Mouse (Mus musculus) myocyte (in vitro differentiated cells): Measurements from ENCODE around the gene S100a10.

Experiments used
- CEBPB ChIP-seq: IDR thresholded peaks from 2 replicates; pipeline ENCODE4 v1.6.1; 2011; ENCODE audit warnings: mild to moderate bottlenecking, moderate library complexity; ENCODE audit not compliant: poor library complexity, insufficient read depth, severe bottlenecking
- E2F4 ChIP-seq: IDR thresholded peaks from one replicate; pipeline ENCODE4 v1.6.1; 2011; ENCODE audit warnings: mild to moderate bottlenecking, control low read depth, moderate library complexity; ENCODE audit not compliant: insufficient read depth
- MAX ChIP-seq: IDR thresholded peaks from one replicate; pipeline ENCODE4 v1.6.1; 2011; ENCODE audit warnings: low read depth, mild to moderate bottlenecking, control low read depth
- MYOD1 ChIP-seq, 3 experiments: IDR thresholded peaks; one replicate each; pipeline ENCODE4 v1.6.1; 2011; ENCODE audit warnings: control low read depth in 2 of 3, low read depth in 2 of 3, mild to moderate bottlenecking in 2 of 3, moderate library complexity in 1 of 3; ENCODE audit not compliant: insufficient read length in 2 of 3, control insufficient read depth in 1 of 3
- MYOG ChIP-seq, 3 experiments: IDR thresholded peaks; one replicate each; pipeline ENCODE4 v1.6.1; 2011; ENCODE audit warnings: control low read depth in 2 of 3, low read depth in 2 of 3, mild to moderate bottlenecking in 2 of 3; ENCODE audit not compliant: insufficient read length in 2 of 3, control insufficient read depth in 1 of 3, insufficient read depth in 1 of 3
- POLR2A ChIP-seq: IDR thresholded peaks from one replicate; pipeline ENCODE4 v1.6.1; 2011; ENCODE audit warnings: low read depth, mild to moderate bottlenecking, control low read depth, moderate library complexity; ENCODE audit not compliant: insufficient read length
- POLR2AphosphoS2 ChIP-seq: IDR thresholded peaks from one replicate; pipeline ENCODE4 v1.6.1; 2011; ENCODE audit warnings: low read depth, control low read depth; ENCODE audit not compliant: insufficient read length
- SRF ChIP-seq: IDR thresholded peaks from one replicate; pipeline ENCODE4 v1.6.1; 2011; ENCODE audit warnings: low read depth; ENCODE audit not compliant: control insufficient read depth, insufficient read length
- TCF12 ChIP-seq: IDR thresholded peaks from one replicate; pipeline ENCODE4 v1.6.1; 2011; ENCODE audit warnings: mild to moderate bottlenecking, control low read depth; ENCODE audit not compliant: poor library complexity, insufficient read depth, severe bottlenecking
- TCF3 ChIP-seq: IDR thresholded peaks from one replicate; pipeline ENCODE4 v1.6.1; 2011; ENCODE audit warnings: low read depth, control low read depth; ENCODE audit not compliant: insufficient read length
- USF1 ChIP-seq: IDR thresholded peaks from one replicate; pipeline ENCODE4 v1.6.1; 2011; ENCODE audit warnings: low read depth, mild to moderate bottlenecking, control low read depth, moderate library complexity

DNA sequence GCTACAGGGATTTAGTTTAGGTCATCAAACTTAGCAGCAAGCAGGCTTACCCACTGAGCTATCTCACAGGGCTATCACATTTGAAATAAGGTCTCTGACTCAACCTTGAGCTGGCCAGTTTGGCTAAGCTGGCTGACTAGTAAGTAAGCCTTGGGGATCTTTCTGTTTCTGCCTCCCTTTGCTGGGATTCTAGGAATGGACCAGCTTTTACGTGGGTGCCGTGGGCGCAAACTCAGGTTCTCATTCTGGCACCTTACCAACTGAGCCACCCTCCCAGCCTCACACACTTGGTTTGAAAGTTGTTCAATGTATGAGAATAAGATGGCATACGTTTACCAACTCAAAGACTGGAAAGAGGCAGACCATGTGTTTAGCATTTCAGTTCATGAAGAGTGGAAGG lies 8.3 kb downstream of the S100a10 start:
- TF ChIP-seq TCF3 (no peak), POLR2A (no peak), CEBPB (no peak), MYOG (IDR thresholded peaks at IDR 0.05; ENCODE audit: control insufficient read depth in 1 of 3, insufficient read depth in 1 of 3, insufficient read length in 2 of 3, low read depth in 2 of 3) (no peak), USF1 (no peak), E2F4 (no peak), POLR2AphosphoS2 (no peak), TCF12 (no peak), MAX (no peak), SRF (no peak), MYOD1 (IDR thresholded peaks at IDR 0.05; ENCODE audit: control insufficient read depth in 1 of 3, insufficient read length in 2 of 3, low read depth in 2 of 3) (no peak)
